Mouse (Mus musculus) adrenal gland, postnatal 4 days (tissue): ENCODE data around the gene 5730409E04Rik. TPM values are rescaled to one million over a fixed set of nuclear protein-coding genes. Genes with fewer than 3 reads are reported as not detected.
A peak's percentile ranks its signal among the peaks of the same experiment; 100 is the strongest.

Experiments
- DNase-seq, 2 experiments: peaks; one replicate each; pipeline ENCODE4 v3.0.0; 2021 to 2022; ENCODE audit warnings: low spot score in 2 of 2, mixed read lengths in 2 of 2
- long read RNA-seq, 2 experiments: library from polyadenylated mRNA; stranded (forward); transcript quantifications; one replicate each; pipeline ENCODE4 v2.0.0; 2021
- total RNA-seq, 2 experiments: library from RNA; stranded (reverse); gene quantifications; 2 replicates each; pipeline ENCODE4 v1.2.3; 2021

The 5730409E04Rik gene
- total RNA-seq, result 10 to 100 TPM; 17.5 to 19.3 TPM
- long read RNA-seq, experiment 1, partial matches to known transcripts, result 0 of 4 reads
- long read RNA-seq, experiment 1, other reads (novel, unspliced or antisense), result 4 of 4 reads
- long read RNA-seq, experiment 2, partial matches to known transcripts, result 0 of 6 reads
- long read RNA-seq, experiment 2, other reads (novel, unspliced or antisense), result 2 of 6 reads

- DNase-seq, result peak; percentile 66 to 69
These were observed at the start of gene 5730409E04Rik for GRCm38 (mm10) chr4:126609606-126610181. 5730409E04Rik (plus strand) TSS chr4:126609818.

- no peak for DNase-seq
These were observed 45.8 kb upstream of the 5730409E04Rik start for GRCm38 (mm10) chr4:126563798-126564197.

- DNase-seq, result no peak
These were observed 42.4 kb upstream of the 5730409E04Rik start for GRCm38 (mm10) chr4:126567243-126567642.

GRCm38 (mm10) chr4:126569783-126570182, 39.8 kb upstream of the 5730409E04Rik start:
- DNase-seq, result no peak

GRCm38 (mm10) chr4:126576281-126576680, 33.3 kb upstream of the 5730409E04Rik start:
- no peak for DNase-seq

- DNase-seq, result no peak
These were observed 31.7 kb upstream of the 5730409E04Rik start for GRCm38 (mm10) chr4:126577920-126578319.

GRCm38 (mm10) chr4:126579077-126579476, 30.5 kb upstream of the 5730409E04Rik start:
- no peak for DNase-seq

GRCm38 (mm10) chr4:126585739-126586138, 23.9 kb upstream of the 5730409E04Rik start:
- no peak for DNase-seq

GRCm38 (mm10) chr4:126592039-126592438, 17.6 kb upstream of the 5730409E04Rik start:
- no peak for DNase-seq

GRCm38 (mm10) chr4:126599971-126600754, 9.5 kb upstream of the 5730409E04Rik start:
- DNase-seq, result peak in 1 of 2 experiments; percentile 11

GRCm38 (mm10) chr4:126601597-126602444, 7.8 kb upstream of the 5730409E04Rik start:
- peak in 1 of 2 experiments; percentile 7 for DNase-seq

GRCm38 (mm10) chr4:126602445-126602762, 7.2 kb upstream of the 5730409E04Rik start:
- DNase-seq, result no peak

- no peak for DNase-seq
These were observed 5.5 kb upstream of the 5730409E04Rik start for GRCm38 (mm10) chr4:126604141-126604540.

- DNase-seq, result no peak
These were observed 3.9 kb upstream of the 5730409E04Rik start for GRCm38 (mm10) chr4:126605751-126606150.

GRCm38 (mm10) chr4:126611991-126612390, 2.4 kb downstream of the 5730409E04Rik start:
- no peak for DNase-seq

GRCm38 (mm10) chr4:126616312-126616711, 6.7 kb downstream of the 5730409E04Rik start:
- no peak for DNase-seq

GRCm38 (mm10) chr4:126619691-126620330, 10.2 kb downstream of the 5730409E04Rik start:
- no peak for DNase-seq

- DNase-seq, result no peak
These were observed 10.8 kb downstream of the 5730409E04Rik start for GRCm38 (mm10) chr4:126620349-126620874.

GRCm38 (mm10) chr4:126627021-126627681, 17.5 kb downstream of the 5730409E04Rik start:
- DNase-seq, result no peak

GRCm38 (mm10) chr4:126631922-126632321, 22.3 kb downstream of the 5730409E04Rik start:
- DNase-seq, result no peak
